Mouse (Mus musculus) E14TG2a.4 (cell line): Measurements from ENCODE around the gene Gsdma.

ENCODE experiments used
- CTCF ChIP-seq: conservative IDR thresholded peaks from 2 replicates; pipeline ENCODE4 v1.5.1; 2014; ENCODE audit warnings: low read length
- POU5F1 ChIP-seq: IDR thresholded peaks from 2 replicates; pipeline ENCODE4 v1.6.1; 2014; ENCODE audit warnings: low read length, borderline replicate concordance

DNA sequence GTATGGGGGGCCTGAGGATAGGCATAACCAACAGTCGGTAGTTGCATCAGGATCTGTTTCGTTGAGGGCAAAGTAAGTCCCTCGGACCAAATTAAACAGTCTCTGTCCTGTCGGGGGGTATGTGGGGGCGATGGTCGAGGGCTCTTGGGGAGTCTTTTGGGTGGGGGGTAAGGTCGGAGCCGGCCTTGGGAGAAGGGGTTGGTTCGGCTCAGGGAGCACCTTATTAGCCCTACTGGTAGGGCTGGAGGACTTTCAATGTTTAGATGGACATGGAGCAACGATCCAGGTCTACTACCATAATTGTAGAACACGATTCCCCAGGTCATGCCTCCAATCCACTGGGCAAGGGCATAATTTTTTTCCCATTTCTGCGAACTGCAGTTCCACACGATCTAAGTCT lies 43.4 kb upstream of the Gsdma start:
- TF ChIP-seq CTCF (no peak), POU5F1 (no peak)
